Mouse (Mus musculus): ENCODE results near the gene Psmb3. TPM values are rescaled to one million over a fixed set of nuclear protein-coding genes. Genes with fewer than 3 reads are reported as not detected.
A peak's percentile ranks its signal among the peaks of the same experiment; 100 is the strongest.

Psmb3 gene
- polyA plus RNA-seq, 1 experiment from 2014 or later: 246 TPM

DNA sequence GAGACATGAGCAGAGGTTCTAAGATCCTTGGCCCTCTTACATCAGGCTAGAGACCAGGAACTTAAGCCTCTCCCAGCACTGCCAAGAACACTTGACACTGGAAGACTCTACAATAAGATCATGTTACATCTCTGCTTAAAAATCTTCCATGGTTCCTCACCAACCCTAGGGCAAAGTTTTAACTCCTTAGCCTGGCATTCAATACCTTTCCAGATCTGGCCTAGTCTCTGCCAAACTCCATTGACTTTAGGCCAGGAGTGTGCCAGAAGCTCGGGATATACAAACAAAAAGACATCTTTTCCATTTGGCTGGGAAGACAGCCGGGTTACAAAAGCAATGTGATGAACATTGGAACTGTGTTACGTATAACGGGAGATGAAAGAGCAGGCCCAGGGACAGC, 34.4 kb downstream of the Psmb3 start:
- DNase-seq (ENCODE audit: low read depth, low spot score) (no peak), ATAC-seq (no peak)
- CTCF ChIA-PET: interaction anchor here (0.9 to 1.0 kb wide), 2 partner anchors 11 to 33 kb away, joined by 3 to 4 read pairs; no protein-coding TSS in a partner anchor
- in situ Hi-C loops (cut with MboI; ENCODE audit: low pct_unique_long_range_greater_than_20kb): no loop called here
- no peaks in the 10 kb centered on the region for H3K27me3 ChIP-seq
- no peak for TF ChIP-seq CTCF (IDR thresholded peaks at IDR 0.05)
- POLR2A ChIA-PET: no interaction called here

DNA sequence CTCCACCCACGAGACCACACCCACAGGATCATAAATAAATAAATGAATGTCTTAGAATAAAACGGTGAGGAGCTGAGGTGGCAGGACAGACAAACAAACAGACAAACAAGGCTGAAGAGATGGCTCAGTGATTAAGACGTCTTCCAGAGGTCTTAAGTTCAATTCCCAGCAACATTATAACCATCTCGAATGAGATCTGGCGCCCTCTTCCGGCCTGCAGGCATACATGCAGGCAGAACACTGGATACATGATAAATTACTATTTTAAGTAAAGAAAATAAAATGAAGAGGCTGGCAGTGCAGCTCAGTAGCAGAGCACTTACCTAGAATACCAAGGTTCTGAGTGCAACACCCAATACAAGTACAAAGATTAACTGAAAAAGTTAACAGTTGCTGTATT, 35.5 kb downstream of the Psmb3 start:
- in situ Hi-C loops (cut with MboI; ENCODE audit: low pct_unique_long_range_greater_than_20kb): no loop called here
- CTCF ChIA-PET: no interaction called here
- no peaks in the 10 kb centered on the region for H3K27me3 ChIP-seq
- no peak for TF ChIP-seq CTCF (IDR thresholded peaks at IDR 0.05)
- no peak for DNase-seq (ENCODE audit: low read depth, low spot score)
- POLR2A ChIA-PET: no interaction called here
- no peak for ATAC-seq

- DNase-seq (ENCODE audit: low read depth, low spot score) (no peak), ATAC-seq (no peak)
- no peaks in the 10 kb centered on the region for H3K27me3 ChIP-seq
- ChIA-PET POLR2A (no interaction called here), CTCF (no interaction called here)
- in situ Hi-C loops (cut with MboI; ENCODE audit: low pct_unique_long_range_greater_than_20kb): no loop called here
- no peak for TF ChIP-seq CTCF (IDR thresholded peaks at IDR 0.05)
Measured at GRCm38 (mm10) chr11:97739155-97739554, 36.0 kb downstream of the Psmb3 start.

DNA sequence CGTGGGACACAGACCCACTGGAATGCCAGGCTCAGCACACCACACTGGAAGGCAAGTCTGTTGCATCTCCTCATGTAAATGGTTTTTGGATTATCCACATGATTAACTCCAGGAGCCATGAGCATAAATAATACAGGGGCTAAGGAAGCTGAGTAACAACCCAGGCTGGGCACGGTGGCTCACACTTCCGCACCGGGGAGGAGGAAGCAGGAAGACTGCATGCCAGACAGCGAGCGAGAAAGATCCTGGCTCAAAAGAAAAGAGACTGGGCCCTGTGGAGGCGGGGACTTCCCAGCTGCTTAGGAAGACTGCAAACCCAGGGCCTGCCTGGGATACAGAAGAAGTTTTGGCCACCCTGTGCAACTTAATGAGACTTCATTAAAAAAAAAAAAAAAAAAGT, 37.0 kb downstream of the Psmb3 start:
- ChIA-PET CTCF (no interaction called here), POLR2A (interaction anchor here (0.6 kb wide), 1 partner anchor 25 kb away, joined by 4 read pairs; no protein-coding TSS in a partner anchor)
- peak; percentile 7 for ATAC-seq
- DNase-seq (ENCODE audit: low read depth, low spot score): peak; percentile 53
- no peaks in the 10 kb centered on the region for H3K27me3 ChIP-seq
- TF ChIP-seq CTCF (IDR thresholded peaks at IDR 0.05): no peak
- in situ Hi-C loops (cut with MboI; ENCODE audit: low pct_unique_long_range_greater_than_20kb): no loop called here

DNA sequence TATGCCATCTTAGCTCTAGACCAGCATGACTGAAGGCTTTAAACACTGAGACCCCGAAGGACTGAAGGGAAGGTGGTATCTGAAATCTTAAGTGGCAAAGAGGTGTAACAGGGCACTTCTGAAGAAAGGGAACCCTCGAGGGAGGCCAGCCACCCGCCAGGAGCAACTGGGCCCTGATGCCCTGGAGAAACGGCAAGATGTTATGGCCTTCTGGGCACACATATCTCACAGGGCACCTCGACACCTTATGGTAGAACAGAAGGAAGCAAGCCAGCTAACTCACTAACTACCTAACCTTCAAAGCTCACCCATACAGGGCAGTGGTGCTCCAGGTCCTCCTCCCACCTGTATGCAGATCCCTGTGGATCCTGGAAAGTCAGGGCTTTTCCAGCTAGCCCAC, 39.0 kb downstream of the Psmb3 start:
- ATAC-seq: no peak
- H3K27me3 ChIP-seq: no peaks in the 10 kb centered on the region
- ChIA-PET CTCF (interaction anchor here (1.1 kb wide), 1 partner anchor 9 kb away, joined by 4 read pairs; no protein-coding TSS in a partner anchor), POLR2A (no interaction called here)
- in situ Hi-C loops (cut with MboI; ENCODE audit: low pct_unique_long_range_greater_than_20kb): no loop called here
- TF ChIP-seq CTCF (IDR thresholded peaks at IDR 0.05): no peak
- DNase-seq (ENCODE audit: low read depth, low spot score): no peak

GRCm38 (mm10) chr11:97742591-97742990, 39.4 kb downstream of the Psmb3 start:
- DNase-seq (ENCODE audit: low read depth, low spot score) (no peak), ATAC-seq (no peak)
- ChIA-PET POLR2A (no interaction called here), CTCF (no interaction called here)
- in situ Hi-C loops (cut with MboI; ENCODE audit: low pct_unique_long_range_greater_than_20kb): no loop called here
- TF ChIP-seq CTCF (IDR thresholded peaks at IDR 0.05): no peak
- H3K27me3 ChIP-seq: no peaks in the 10 kb centered on the region

- ATAC-seq (no peak), DNase-seq (ENCODE audit: low read depth, low spot score) (no peak)
- no peak for TF ChIP-seq CTCF (IDR thresholded peaks at IDR 0.05)
- no peaks in the 10 kb centered on the region for H3K27me3 ChIP-seq
- in situ Hi-C loops (cut with MboI; ENCODE audit: low pct_unique_long_range_greater_than_20kb): no loop called here
- ChIA-PET POLR2A (no interaction called here), CTCF (no interaction called here)
Measured at GRCm38 (mm10) chr11:97743423-97743822, 40.2 kb downstream of the Psmb3 start.

DNA sequence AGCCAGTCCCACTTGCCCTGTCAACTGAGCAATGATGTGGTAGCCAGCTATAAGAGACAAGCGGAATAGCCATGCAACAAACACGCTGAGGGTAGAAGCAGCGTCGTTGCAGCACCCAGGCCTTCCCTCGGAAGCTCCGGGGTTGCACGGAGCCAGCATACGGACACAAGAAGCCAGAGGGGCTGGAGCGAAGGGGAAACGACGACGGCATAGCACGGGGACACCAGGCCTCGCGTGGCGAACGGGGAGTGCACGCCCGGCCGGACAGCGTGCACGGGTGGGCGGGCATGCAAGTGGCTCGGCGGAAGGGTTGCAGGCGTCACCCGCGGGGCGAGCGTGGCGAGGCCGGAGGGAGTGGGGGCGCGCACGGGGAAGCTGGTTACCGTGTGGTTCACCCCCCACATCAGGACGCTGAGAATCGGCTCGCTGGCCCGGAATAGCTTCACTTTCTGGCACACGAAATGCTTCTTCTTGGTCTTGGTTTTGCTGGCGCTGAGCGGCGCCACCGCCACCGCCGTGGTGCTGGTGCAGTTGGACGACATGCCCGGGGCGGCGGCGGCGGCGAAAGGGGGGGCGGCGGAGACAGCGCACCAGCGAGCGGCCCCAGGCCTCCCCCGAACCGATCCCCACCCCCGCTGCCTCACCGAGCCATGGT, 41.0 kb downstream of the Psmb3 start, which contains the start of gene Pip4k2b:
TSS of gene Pip4k2b (minus strand) at position 642 of the 655 bp plus-strand sequence.
- DNase-seq (ENCODE audit: low read depth, low spot score) (no peak), ATAC-seq (peak; percentile 14)
- ChIA-PET CTCF (no interaction called here), POLR2A (interaction anchor here (0.7 kb wide), 1 partner anchor 8 kb away, joined by 3 read pairs; no protein-coding TSS in a partner anchor)
- H3K27me3 ChIP-seq: no peaks in the 10 kb centered on the region
- no peak for TF ChIP-seq CTCF (IDR thresholded peaks at IDR 0.05)
- in situ Hi-C loops (cut with MboI; ENCODE audit: low pct_unique_long_range_greater_than_20kb): no loop called here

DNA sequence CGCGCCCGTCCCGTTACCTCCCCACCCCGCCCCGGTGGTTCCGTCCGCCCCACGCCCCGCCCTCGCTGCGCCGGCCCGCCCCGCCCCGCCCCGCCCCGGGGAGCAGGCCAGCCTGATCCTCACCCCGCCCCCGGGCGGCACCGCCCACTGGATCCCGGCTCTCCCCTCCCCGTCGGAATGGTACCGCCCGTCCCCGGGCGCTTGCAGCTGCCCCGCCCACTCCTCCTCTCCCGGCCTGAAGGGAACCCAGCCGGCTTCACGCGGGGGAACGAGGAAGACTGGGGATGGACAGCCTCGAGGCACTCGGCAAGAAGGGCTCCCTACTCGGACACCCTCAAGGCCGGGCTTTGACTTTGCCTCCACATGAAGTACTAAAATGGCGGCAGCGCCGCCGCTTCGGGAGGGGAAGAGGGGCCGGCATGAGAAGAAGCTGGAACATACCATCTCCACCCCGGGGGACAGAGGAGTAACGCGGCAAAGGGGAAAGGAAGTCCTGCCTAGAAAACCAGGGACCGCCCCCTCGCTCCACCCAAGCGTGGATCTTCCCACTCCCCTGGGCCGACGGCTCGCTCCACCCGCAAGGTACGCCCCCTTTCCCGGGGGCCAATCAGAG, 41.6 kb downstream of the Psmb3 start:
- H3K27me3 ChIP-seq: no peaks in the 10 kb centered on the region
- ATAC-seq (peak; percentile 80), DNase-seq (ENCODE audit: low read depth, low spot score) (peak; percentile 89)
- CTCF ChIA-PET: no interaction called here
- TF ChIP-seq CTCF (IDR thresholded peaks at IDR 0.05): no peak
- in situ Hi-C loops (cut with MboI; ENCODE audit: low pct_unique_long_range_greater_than_20kb): no loop called here
- POLR2A ChIA-PET: interaction anchor here (1.8 kb wide), 1 partner anchor 46 kb away, joined by 6 read pairs; no protein-coding TSS in a partner anchor

GRCm38 (mm10) chr11:97745331-97745721, 42.1 kb downstream of the Psmb3 start:
- ChIA-PET POLR2A (interaction anchor here (1.8 kb wide), 1 partner anchor 46 kb away, joined by 6 read pairs; no protein-coding TSS in a partner anchor), CTCF (interaction anchor here (1.4 kb wide), 1 partner anchor 10 kb away, joined by 3 read pairs; no protein-coding TSS in a partner anchor)
- in situ Hi-C loops (cut with MboI; ENCODE audit: low pct_unique_long_range_greater_than_20kb): no loop called here
- no peak for DNase-seq (ENCODE audit: low read depth, low spot score)
- H3K27me3 ChIP-seq: no peaks in the 10 kb centered on the region
- no peak for TF ChIP-seq CTCF (IDR thresholded peaks at IDR 0.05)
- no peak for ATAC-seq

GRCm38 (mm10) chr11:97747773-97748172, 44.6 kb downstream of the Psmb3 start:
- POLR2A ChIA-PET: no interaction called here
- in situ Hi-C loops (cut with MboI; ENCODE audit: low pct_unique_long_range_greater_than_20kb): no loop called here
- CTCF ChIA-PET: no interaction called here
- no peaks in the 10 kb centered on the region for H3K27me3 ChIP-seq
- no peak for ATAC-seq
- TF ChIP-seq CTCF (IDR thresholded peaks at IDR 0.05): no peak
- DNase-seq (ENCODE audit: low read depth, low spot score): no peak

Data from Patski (cell line).